In the genomic region with DNA sequence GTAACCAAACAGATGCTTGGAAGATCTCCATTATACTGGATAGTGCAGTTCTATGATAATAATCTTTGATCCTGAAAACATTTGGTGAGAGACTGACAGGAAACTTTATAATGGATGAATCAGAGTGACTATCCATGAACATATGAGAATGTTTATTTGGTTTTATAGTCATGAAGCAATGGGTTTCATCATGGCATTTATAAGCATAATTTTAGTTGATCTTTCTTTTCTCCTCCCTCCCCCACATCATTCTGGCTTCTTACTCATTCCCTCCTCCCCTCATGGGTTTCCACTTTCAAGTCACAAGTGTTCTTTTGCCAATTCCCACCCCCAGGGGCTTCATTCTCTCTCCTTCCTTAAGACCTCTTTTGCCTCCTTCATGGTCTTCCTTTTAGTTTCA, we compare ENCODE assay signal across 18 mouse cellular contexts.
"Had no signal": no experiment of that assay in that cellular context is flagged by ENCODE, and none has a peak within 500 bp of the region (broad histone marks: within the 10 kb centered on the region; RNA-seq: fewer than 3 reads in every experiment).

No protein-coding gene starts in this region.

- H3K4me3 ChIP-seq: limb, embryonic 10.5 days; limb, embryonic 13.5 days; liver, embryonic 13.5 days; neural tube, embryonic 12.5 days; neural tube, embryonic 15.5 days had no signal

- H3K27me3 ChIP-seq: limb, embryonic 13.5 days; liver, embryonic 13.5 days; neural tube, embryonic 12.5 days; neural tube, embryonic 15.5 days had no signal

- H3K36me3 ChIP-seq: neural tube, embryonic 12.5 days had no signal

- H3K4me1 ChIP-seq: limb, embryonic 10.5 days; limb, embryonic 13.5 days; liver, embryonic 13.5 days; neural tube, embryonic 12.5 days; neural tube, embryonic 15.5 days had no signal

- H3K27ac ChIP-seq: limb, embryonic 10.5 days; limb, embryonic 13.5 days; liver, embryonic 13.5 days; neural tube, embryonic 12.5 days; neural tube, embryonic 15.5 days; stomach, postnatal 0 days had no signal

- DNase-seq: kidney, postnatal 14 days; liver, embryonic 13.5 days; lung, adult 2 months; lung, postnatal 14 days; lung, postnatal 4 days; midbrain, embryonic 14.5 days; right cerebral cortex, adult 18-20 months; right cerebral cortex, postnatal 14 days; right cerebral cortex, postnatal 4 days; thymus, adult 2 months; thymus, postnatal 14 days; thymus, postnatal 4 days had no signal

- H3K4me2 ChIP-seq: limb, embryonic 13.5 days; liver, embryonic 13.5 days; midbrain, embryonic 11.5 days; neural tube, embryonic 12.5 days; neural tube, embryonic 15.5 days had no signal

- H3K9me3 ChIP-seq: limb, embryonic 10.5 days; limb, embryonic 13.5 days; liver, embryonic 13.5 days; neural tube, embryonic 15.5 days had no signal

- H3K9ac ChIP-seq: limb, embryonic 13.5 days; liver, embryonic 13.5 days; neural tube, embryonic 12.5 days; neural tube, embryonic 15.5 days had no signal
